Mouse (Mus musculus) megakaryocyte progenitor cell, adult 5-6 weeks (primary cell): ENCODE results near the gene G430095P16Rik. TPM values are rescaled to one million over a fixed set of nuclear protein-coding genes. Genes with fewer than 3 reads are reported as not detected.

Source experiments
- ATAC-seq: replicated peaks from 2 replicates; pipeline ENCODE4 v1.8.0; 2016; ENCODE audit warnings: mild to moderate bottlenecking, moderate TSS enrichment, inconsistent platforms; ENCODE audit not compliant: poor library complexity
- total RNA-seq, 2 experiments: library from RNA; stranded (forward) in 1 of 2; stranded (reverse) in 1 of 2; fragments of 157-497, 149-512 nt in 1 of 2; fragments of 200-1000 nt in 1 of 2; gene quantifications; 2 replicates each; pipeline versions ENCODE4 v1.2.3 to v1.2.4; 2015 to 2017

G430095P16Rik gene
- total RNA-seq, 2 experiments from 2014 or later = 8.5 to 12.2 TPM

GRCm38 (mm10) chr8:84768343-84769095 is 45.7 kb downstream of the G430095P16Rik start:
- no peak for ATAC-seq

GRCm38 (mm10) chr8:84769324-84769723 is 46.5 kb downstream of the G430095P16Rik start:
- no peak for ATAC-seq

DNA sequence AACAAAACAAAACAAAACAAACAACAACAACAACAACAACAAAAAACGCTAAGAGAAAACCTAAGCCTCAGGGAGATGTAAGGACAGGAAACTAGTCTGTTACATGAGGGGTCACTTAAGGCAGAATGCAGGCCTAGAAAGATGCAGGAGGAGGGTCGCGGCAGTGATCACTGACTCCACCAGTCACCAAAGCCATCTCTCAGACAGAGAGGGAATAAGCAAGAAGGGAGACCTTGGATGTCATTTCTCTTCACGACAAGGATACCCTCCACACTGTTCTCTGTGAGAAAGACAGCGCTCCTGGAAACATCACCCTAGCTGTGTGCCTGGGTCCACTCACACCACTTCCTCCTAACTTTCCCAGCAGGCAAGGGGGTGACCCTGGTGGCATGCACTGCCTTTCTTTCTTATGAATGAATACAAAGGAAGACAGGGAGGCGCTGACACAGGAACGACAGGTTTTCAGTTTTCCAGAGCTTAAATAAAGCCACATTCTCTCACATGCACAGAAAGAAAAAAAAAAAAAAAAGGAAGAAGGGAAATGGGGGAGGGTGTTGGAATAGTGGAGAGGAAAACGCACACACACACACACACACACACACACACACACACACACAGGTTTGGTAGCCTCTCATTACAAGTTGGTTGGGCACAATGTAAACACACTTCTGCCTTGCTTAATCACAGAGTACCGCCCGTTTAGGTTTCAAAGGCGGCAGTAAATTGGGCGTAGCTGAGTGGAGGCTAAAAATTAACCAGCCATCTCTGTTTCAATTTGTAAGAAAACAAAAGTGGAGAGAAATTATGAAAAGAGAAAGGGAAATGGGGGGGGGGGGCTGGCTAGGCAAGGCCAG is 47.5 kb downstream of the G430095P16Rik start:
- ATAC-seq = no peak

DNA sequence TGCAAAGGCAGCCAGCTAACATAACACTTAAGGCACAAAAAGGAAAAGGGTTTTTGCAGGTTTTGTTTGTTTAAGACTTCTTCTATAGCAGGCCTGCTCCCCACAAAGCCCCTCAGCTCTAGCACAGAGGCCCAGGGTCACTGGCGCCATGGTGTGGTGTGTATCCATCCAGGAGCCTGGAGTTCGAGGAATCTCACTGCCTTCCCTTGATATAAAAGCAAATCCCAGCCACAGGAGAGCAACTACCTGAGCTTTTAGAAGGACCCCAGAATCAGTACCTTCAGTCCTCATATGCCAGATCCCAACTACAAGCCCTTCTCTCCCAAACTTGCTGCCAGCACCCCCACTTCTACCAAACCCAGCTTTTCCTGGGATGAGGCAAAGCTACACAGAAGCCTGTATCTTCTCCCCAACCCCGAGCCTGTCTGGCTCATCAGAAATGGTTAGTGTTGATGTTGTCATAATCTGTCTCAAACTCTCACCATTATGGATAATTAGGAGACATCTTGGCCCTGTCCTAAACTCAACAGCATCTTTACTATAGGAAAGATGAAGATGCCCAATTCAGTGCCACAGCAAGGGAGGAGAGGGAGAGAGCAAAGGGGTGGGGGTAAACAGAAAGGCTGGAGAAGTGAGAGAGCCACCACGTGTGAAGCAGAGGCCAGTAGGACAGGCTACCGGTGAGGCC is 48.3 kb downstream of the G430095P16Rik start:
- no peak for ATAC-seq

- 0 out of 2 replicates have a peak, but pooled peaks have one; percentile 16 for ATAC-seq
These were observed 49.2 kb downstream of the G430095P16Rik start for GRCm38 (mm10) chr8:84771941-84772378.

DNA sequence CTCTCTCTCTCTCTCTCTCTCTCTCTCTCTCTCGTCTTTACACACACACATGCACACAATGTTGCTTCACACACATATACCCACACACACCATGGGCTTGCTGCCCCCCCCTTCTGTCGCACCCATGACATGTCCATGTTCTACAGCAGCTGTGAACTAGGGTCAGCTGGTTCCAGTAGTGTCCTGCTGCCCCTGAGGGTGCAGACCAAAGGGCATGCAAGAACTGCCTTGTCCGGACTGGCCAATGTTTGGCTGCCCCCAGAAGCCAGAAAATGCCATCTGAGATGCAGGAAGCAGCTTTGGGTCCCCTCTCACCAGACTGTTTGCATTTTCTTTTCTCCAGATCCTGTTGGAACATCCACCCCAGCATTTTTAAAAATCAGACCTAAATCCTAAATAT is 49.8 kb downstream of the G430095P16Rik start:
- no peak for ATAC-seq

DNA sequence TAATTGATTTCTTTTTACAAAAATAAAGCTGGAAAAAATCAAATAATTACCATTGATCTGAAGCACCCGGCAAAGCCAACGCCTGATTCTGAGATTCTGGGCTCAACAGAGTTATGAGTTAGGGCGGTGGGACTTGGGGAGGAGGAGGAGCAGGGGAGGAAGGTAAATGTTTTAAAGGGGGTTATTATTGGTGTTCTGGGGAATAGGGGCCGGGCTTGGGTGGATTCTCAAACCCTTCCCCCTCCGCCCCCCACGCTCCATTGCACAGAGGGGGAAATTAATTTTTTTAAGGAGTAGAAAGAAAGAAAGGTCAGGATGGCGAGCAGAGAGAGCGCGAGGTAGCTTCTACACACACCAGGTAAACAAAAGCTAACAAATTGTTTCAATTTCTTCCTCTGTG is 50.5 kb downstream of the G430095P16Rik start:
- no peak for ATAC-seq

DNA sequence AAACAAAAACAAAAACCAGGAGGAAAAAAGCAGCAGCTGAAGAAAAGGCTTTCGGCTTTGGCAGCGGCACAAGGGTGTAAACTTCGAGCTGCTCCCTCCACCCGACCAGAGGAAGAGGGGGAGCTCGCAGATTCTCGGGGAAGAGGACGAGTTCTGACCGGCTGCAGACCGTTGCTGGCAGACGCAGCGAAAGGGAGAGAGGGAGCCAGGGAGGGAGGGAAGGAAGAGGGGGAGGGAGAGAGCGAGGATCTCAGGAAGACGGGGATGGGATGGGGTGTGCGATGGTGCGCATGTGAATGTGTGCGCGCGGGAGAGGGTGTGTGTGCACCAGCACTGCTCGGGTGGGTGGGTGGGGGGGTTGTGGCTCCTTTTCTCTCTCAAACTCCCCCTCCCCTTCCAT is 51.0 kb downstream of the G430095P16Rik start:
- 0 out of 2 replicates have a peak, but pooled peaks have one; percentile 7 for ATAC-seq

GRCm38 (mm10) chr8:84774473-84774911 is 51.7 kb downstream of the G430095P16Rik start:
- ATAC-seq = no peak

DNA sequence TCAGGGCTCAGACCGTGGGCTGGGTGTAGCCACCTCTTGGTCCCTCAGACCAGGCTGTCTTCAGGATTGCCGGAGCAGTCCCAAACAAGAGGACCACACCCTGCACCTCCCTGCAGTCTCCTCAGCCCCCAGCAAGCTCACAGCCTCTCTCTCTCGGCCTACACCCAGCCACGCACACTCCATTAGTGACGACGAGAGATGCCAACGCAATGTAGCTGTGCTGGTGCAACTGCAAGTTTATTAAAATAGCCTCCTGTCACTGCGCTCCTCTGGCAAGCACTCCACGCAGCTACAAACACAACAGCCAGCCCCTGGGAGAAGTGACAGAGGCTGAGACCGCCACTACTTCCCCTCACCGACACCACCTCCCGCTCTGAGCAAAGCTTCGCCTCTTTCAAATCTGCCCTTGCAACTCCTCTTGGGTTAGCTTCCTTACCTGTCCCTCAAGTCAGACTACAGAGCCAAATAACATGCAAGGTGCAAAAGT is 52.3 kb downstream of the G430095P16Rik start:
- ATAC-seq = peak; percentile 49

DNA sequence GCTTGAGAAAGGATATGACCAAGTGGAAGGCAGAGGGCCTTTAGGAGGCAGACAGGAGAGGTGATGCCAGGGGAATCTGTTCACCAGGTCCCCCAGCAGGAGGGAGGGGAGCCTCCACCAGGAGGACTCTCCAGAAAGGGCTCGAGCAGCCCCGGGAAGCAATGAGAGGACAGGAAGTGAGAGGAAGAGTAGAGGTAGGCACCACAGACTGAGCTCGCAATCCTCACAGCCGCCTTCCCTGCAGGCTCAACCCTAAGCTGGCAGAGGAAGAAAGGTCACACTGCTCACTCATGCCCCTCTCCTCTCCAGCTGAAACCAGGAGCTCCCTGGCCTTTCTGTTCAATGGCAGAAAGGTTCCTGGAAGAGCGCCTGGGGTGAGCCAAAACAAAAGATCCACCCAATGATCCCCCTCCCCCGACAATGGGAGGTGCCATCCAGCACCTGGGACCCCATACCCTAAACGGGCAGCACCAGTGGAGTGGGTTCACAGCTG is 52.9 kb downstream of the G430095P16Rik start:
- ATAC-seq = no peak; the same call in 1 of the 2 replicates

Other genes starting within 250 kb of the G430095P16Rik start
- gene Ier2, start 60.2 kb upstream of the G430095P16Rik start, total RNA-seq (2015) = 43.5 and 61.9 TPM in 2 replicates
- gene Ier2, start 60.2 kb upstream of the G430095P16Rik start, total RNA-seq (2017) = 34.4 and 49.8 TPM in 2 replicates
- 56.0 and 64.4 TPM in 2 replicates for gene Trmt1, start 36.7 kb upstream of the G430095P16Rik start, total RNA-seq (2015)
- 82.2 and 84.4 TPM in 2 replicates for gene Trmt1, start 36.7 kb upstream of the G430095P16Rik start, total RNA-seq (2017)
- 71.6 and 77.1 TPM in 2 replicates for gene Nacc1, start 35.1 kb upstream of the G430095P16Rik start, total RNA-seq (2015)
- gene Nacc1, start 35.1 kb upstream of the G430095P16Rik start, total RNA-seq (2017) = 50.9 and 53.5 TPM in 2 replicates
- gene Lyl1, start 21.6 kb upstream of the G430095P16Rik start, total RNA-seq (2015) = 56.3 and 72.0 TPM in 2 replicates
- 58.0 and 65.6 TPM in 2 replicates for gene Lyl1, start 21.6 kb upstream of the G430095P16Rik start, total RNA-seq (2017)
- 44.4 and 46.9 TPM in 2 replicates for gene Nfix, start 77.3 kb downstream of the G430095P16Rik start, total RNA-seq (2015)
- 12.0 and 15.7 TPM in 2 replicates for gene Nfix, start 77.3 kb downstream of the G430095P16Rik start, total RNA-seq (2017)
- 2.2 and 2.4 TPM in 2 replicates for gene Dand5, start 99.8 kb downstream of the G430095P16Rik start, total RNA-seq (2015)
- 1.7 and 4.0 TPM in 2 replicates for gene Dand5, start 99.8 kb downstream of the G430095P16Rik start, total RNA-seq (2017)
- 21.4 and 21.9 TPM in 2 replicates for gene Gadd45gip1, start 108.5 kb downstream of the G430095P16Rik start, total RNA-seq (2015)
- 51.2 and 57.4 TPM in 2 replicates for gene Gadd45gip1, start 108.5 kb downstream of the G430095P16Rik start, total RNA-seq (2017)
- 30.2 and 34.4 TPM in 2 replicates for gene Rad23a, start 117.7 kb downstream of the G430095P16Rik start, total RNA-seq (2015)
- 26.2 and 26.3 TPM in 2 replicates for gene Rad23a, start 117.7 kb downstream of the G430095P16Rik start, total RNA-seq (2017)
- 1,060 and 1,133 TPM in 2 replicates for gene Calr, start 123.9 kb downstream of the G430095P16Rik start, total RNA-seq (2015)
- 4,756 and 5,574 TPM in 2 replicates for gene Calr, start 123.9 kb downstream of the G430095P16Rik start, total RNA-seq (2017)
- 33.3 and 51.2 TPM in 2 replicates for gene Farsa, start 134.0 kb downstream of the G430095P16Rik start, total RNA-seq (2015)
- gene Farsa, start 134.0 kb downstream of the G430095P16Rik start, total RNA-seq (2017) = 173 and 193 TPM in 2 replicates
- gene Syce2, start 149.1 kb downstream of the G430095P16Rik start, total RNA-seq (2015) = 248 and 250 TPM in 2 replicates
- 130 and 139 TPM in 2 replicates for gene Syce2, start 149.1 kb downstream of the G430095P16Rik start, total RNA-seq (2017)
- 17.4 and 19.0 TPM in 2 replicates for gene Gcdh, start 170.9 kb downstream of the G430095P16Rik start, total RNA-seq (2015)
- gene Gcdh, start 170.9 kb downstream of the G430095P16Rik start, total RNA-seq (2017) = 27.8 TPM in 2 replicates
- 12.3 and 22.4 TPM in 2 replicates for gene Klf1, start 178.9 kb downstream of the G430095P16Rik start, total RNA-seq (2015)
- 14.0 and 30.8 TPM in 2 replicates for gene Klf1, start 178.9 kb downstream of the G430095P16Rik start, total RNA-seq (2017)
- 16.8 and 23.7 TPM in 2 replicates for gene Dnase2a, start 185.6 kb downstream of the G430095P16Rik start, total RNA-seq (2015)
- gene Dnase2a, start 185.6 kb downstream of the G430095P16Rik start, total RNA-seq (2017) = 52.7 and 73.5 TPM in 2 replicates
- not detected in 2 replicates for gene Mast1, start 214.4 kb downstream of the G430095P16Rik start, total RNA-seq (2015)
- 0.03 TPM in 1 of 2 replicates, not detected in the other for gene Mast1, start 214.4 kb downstream of the G430095P16Rik start, total RNA-seq (2017)
- gene Rtbdn, start 224.0 kb downstream of the G430095P16Rik start, total RNA-seq (2015) = not detected in 2 replicates
- gene Rtbdn, start 224.0 kb downstream of the G430095P16Rik start, total RNA-seq (2017) = not detected in 2 replicates
- not detected in 2 replicates for gene Gm49661, start 246.4 kb downstream of the G430095P16Rik start, total RNA-seq (2015)
- gene Gm49661, start 246.4 kb downstream of the G430095P16Rik start, total RNA-seq (2017) = not detected in 2 replicates
- 266 and 310 TPM in 2 replicates for gene Prdx2, start 246.6 kb downstream of the G430095P16Rik start, total RNA-seq (2015)
- 340 and 388 TPM in 2 replicates for gene Prdx2, start 246.6 kb downstream of the G430095P16Rik start, total RNA-seq (2017)
- gene Rnaseh2a, start 246.8 kb downstream of the G430095P16Rik start, total RNA-seq (2015) = 136 and 178 TPM in 2 replicates
- gene Rnaseh2a, start 246.8 kb downstream of the G430095P16Rik start, total RNA-seq (2017) = 109 and 162 TPM in 2 replicates